Mouse (Mus musculus) induced T-regulatory cell, adult 2 months (primary cell): Measurements from ENCODE around the gene Aim2.

Source experiments
- DNase-seq: peaks from one replicate; pipeline ENCODE4 v3.0.0-alpha.2; 2012; ENCODE audit warnings: low read depth

Aim2 gene

DNA sequence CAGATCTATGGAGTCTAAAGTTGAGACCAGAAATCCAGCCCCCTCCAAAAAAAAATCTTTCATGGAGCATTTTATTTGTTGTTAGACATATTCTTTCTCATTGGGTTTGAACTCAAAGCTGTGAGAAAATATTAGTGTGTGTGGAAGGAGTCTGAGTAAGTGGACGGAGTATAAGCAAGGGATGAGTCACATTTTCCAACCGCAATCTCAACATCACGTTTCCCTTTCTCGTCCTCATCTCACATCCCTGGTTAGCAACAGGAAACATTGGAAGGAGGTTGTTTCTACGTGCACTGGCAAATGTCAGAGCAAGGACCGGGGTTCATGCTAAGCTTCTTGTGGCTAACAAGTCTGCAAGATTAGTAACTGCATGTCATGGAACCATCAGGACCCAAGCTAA, 41.1 kb downstream of the Aim2 start:
- DNase-seq, result peak; percentile 56

DNA sequence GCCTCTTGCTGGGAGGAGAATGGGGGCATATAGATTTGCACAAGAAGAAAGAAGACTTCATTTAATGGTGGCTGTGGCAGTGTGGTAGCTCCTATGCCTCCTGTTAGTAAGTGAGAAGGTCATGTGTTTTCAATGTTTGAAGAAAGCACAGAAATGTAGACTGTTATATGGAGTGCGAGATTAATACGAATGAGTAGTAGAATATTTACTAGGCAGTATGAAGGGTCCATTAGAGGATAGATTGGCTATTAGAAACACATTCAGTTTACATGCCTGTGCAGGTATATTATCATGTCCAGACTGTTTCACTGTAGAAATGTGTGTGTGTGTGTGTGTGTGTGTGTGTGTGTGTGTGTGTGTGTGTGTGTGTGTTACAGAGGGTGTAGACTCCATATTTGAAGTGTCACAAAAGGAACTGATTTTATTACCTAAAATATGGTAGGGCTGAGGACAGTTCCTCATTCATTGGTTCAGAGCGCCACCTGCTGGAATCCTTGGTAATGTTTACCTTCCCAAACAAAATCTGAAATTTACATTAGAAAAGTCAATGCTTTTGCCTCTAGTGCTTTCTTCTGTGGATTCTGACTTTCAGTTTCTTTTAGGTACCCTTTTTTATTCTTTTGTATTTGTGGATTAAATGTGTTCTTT, 47.8 kb downstream of the Aim2 start:
- peak; percentile 86 for DNase-seq

DNA sequence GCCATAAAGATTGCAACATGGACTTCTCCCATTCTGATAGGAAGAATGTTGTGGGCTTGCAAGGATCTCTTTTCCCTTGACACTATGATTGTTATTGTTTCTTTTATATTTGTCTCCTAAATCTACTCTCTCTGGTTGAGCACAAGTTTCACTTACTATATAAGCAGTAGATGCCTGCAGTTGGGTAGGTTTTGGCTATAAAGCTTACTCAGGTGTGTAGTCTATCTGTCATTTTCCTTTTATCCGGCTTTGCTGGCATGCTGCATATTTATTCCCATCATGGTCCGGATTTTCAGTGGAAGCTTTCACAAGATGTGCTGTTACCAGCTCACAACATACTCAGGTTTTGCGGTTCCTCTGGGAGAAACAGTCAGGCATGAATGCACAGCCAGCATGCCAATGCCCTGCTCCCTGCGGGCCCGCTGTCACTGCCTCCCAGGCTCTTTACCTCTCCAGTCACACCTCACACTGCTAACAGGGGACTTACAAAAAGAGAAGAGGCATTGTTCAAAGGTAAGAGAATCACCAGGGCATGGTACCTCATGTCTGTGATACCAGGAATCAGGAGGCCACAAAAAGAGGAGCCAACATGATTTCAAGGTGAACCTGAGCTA, 54.1 kb downstream of the Aim2 start:
- DNase-seq, result no peak

DNA sequence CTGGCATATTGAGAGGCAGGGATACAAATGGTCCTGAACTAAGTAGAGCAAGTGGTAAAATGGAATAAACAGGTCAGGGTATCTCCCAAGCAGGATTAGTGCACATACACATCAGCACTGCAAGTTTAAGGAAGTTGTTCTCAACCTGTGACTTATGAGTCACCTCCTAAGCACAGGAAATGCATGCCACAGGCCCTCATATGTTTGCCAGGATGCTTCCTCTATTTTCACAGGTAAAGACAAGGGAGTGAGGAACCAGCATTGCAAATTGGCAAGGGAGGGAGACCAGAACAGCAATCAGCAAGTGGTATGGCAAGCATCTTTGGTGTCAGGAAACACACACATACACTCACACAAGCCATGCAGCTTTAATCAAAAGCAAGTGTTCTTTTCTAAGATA, 58.4 kb downstream of the Aim2 start:
- peak; percentile 39 for DNase-seq

DNA sequence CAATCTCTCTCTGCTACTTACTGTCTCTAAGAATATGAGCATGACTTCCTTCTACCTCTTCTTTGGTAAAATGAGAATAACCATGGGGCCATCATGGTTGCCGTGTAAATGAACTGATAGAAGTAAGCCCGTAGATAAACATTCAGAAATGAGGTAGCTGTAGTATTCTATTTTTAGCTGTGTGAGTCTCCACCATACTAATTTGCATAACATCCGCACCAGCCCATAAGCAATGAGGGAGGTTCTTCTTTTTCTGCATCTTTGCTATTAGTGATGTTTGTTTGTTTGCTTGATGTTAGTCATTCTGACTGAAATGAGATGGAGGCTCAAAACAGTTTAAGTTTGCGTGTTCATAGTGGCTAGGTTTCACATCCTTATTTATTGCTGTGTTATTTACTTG, 61.2 kb downstream of the Aim2 start:
- DNase-seq, result peak; percentile 50

DNA sequence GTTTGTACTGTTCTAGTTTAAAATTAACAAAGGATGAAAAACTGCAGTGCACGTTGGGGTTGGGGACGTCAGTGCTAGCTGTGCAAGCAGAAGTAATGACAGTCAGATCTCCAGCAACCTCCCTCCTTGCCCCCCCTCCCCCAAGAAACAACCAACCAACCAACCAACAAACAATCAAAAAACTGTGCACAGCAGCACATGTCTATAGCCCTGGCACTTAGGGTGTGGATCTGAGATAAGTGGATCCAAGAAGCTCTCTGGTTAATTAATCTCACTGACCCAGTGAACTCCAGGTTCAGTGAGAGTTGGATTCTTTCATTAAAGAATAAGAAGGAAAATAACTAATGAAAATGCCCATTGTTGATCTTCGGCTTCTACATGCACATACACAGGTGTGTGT, 64.0 kb downstream of the Aim2 start:
- DNase-seq, result no peak

DNA sequence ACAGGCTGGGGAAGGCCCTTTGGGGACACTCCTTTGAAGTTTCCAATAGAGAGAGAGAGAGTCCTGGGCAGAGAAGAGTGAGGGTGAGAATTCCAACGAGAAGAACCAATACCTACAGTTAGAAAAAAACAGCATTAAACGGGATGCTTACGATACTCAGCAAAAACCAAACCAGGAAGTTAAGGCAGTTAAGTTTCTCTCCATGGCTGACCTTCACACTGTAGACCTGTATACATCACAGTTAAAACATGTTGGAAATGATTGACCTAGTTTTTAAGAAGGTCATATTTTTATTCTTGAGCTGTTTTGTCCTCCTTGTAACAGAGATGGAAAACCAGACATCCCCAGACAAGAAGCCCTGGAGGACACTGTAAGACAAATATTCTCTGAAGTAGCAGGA, 67.8 kb downstream of the Aim2 start:
- DNase-seq, result no peak

DNA sequence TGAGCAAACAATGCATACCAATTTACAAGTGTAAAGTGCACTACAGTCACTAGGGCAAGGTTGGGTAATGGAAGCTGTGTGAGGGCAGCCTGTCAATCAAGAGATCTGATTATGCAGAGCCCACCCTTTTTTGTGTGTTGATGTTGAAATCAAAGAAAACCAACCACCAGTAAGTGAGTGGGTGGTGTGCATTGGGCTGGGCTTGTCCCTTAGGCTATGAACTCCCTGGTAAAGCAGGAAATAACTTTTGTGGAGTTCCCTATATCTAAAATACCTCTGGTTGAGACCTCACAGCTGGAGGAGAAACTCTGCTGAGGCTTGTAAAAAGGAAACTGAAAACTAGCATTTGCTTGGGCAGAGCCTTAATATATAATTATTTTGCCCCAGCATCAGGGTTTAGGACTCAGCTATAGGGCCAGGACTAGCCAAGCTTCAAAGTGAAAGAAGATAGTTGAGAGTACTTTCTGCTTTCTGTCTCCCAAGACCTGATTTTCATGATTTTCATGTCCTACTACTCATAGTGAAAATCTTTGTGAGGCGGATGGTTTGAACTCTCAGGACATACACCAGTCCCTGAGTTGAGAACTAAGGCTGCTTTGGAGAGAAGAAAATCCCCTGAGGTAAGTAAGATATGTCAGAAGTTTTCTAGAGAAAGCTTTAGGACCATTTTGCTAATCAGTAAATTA, 68.4 kb downstream of the Aim2 start:
- peak; percentile 63 for DNase-seq

DNA sequence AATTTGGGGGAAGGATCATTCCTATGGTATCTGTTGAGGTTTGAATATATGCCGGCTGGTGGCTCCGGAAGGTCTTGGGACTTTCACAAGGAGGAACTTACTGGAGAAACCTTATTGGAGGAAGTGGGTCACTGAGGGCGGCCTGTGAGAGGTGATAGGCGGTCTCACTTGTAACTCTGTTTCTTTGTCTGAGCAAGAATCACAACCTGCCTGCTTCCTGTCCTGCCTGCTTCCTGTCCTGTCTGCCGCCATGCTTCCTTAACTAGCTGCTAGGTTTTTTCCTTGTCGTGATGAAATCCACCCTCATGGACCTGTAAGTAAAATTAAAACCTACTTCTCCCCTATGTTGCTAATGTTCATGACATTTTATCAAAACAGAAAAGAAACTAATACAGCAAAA, 69.7 kb downstream of the Aim2 start:
- DNase-seq, result peak; percentile 85

DNA sequence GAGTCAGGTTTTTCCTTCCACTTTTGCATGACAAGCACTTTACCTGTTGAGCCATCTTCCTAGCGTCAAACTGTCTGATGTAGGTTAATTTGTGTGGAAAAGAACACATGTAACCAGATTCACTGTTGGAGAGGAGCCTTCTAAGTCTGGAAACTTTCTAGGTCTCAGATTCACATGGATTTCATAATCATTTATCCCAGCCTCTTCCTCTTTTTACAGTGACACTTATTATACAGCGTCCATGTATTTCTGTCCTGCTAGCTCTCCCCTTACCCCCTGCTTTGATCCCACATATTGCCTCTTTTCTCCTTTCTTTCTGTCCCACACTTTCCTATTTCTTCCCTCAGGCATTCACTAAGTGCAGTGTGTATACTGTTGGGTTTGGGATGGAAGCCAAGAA, 75.7 kb downstream of the Aim2 start:
- no peak for DNase-seq

DNA sequence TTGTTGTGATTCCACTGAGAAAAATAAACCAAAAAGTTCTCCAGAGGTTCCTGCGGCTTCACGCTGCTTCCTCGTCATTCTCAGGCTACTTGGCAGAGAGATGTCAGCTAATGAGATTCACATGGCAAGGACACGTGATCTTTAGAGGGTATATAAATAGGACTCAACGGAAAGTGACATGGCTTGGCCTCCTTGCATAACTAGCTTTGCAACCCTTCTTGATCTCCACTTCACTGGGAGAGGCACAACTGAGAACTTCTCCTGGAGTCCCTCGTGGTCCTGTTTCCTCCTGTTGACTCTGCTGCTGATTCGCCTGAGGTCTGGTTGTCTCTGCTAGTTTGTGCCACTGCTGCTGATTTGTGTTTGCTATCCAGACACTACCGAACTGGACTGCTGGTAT, 76.7 kb downstream of the Aim2 start:
- no peak for DNase-seq

DNA sequence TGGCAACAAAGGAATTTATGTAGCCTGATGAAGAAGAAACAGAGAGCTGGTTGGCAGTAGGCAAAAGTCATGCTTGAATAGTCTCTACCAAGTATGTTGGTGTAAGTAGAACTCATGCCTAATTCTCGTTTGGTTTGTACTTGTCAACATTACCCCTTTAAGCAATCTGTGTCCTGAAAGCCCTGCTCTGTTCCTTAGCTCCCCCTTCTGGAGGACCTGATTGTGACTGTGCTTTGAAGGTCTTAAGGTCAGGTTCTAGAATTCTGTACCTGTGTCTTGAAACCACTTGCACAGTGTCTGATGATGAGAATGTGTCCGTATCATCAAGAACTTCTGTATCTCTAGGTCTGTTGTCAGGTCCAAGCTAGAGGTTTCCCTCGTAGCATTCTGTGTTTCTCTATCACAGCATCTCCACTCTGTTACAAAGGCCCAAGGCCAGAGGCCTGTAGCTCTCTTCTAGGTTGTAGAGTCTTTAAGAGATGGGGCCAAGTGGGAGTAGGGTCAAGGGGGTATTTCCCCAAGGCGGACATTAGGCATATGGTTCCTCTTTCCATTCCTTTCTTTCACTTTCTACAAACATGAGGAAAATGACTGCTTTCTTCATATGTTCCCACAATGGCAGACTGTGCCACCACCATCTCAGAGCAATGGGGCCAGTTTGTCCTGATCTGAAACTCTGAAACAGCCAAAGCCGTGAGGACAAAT, 79.5 kb downstream of the Aim2 start:
- DNase-seq, result peak; percentile 69

DNA sequence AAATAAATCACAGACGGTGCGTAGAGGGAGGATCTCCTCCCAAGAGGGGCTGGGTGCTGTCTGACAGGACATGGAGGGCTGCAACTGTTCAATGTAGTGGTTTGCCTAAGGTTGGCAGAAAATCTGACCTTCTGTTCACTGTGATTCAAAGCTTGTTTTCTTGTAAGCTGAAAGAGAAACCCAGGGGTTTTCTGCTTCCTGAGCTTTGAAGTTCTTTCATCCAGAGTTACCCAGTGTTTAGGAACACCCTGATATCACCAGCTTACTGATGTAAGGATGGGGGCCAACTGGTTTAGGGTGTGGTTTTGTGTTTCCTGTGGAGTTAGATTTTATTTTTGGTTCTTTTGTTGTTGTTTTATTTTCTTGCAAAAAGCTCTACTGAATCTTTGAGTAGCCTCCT, 81.7 kb downstream of the Aim2 start:
- peak; percentile 75 for DNase-seq

DNA sequence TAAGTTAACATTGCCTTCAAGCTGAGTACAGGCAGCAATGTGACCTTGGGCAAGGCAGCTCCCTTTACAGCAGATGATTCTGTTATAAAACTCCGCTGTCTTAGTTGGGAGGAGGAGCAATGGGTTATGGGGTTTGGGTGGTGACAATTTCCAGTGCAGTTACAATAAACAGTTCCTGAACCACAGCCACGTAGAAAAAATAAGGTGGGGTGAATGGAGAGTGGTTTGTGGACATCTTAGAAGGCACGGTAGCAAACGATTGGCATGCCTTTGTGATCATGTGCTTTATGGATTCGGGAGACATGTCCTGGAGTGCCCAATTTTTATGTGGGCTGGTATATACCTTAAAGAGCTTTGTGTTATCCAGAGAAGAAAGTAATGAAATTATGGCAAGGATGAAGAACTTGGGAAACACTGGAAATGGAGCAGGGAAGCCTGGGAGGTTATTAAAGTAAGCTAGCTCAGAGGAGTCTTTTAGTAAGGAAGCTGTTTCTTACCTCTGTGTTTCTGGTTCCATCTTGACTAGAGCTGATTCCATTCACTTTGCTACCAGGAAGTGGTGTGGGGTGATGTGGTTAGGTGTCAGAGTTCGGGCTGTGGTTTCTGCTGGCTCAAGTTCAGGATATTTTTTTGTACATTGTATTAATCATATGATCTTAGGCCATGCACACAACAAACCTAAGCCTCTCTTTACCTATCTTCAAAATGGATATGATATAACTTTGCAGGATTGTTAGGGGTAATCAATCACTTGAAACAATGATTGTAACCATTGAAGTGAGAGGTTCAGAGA, 86.7 kb downstream of the Aim2 start:
- peak; percentile 82 for DNase-seq

DNA sequence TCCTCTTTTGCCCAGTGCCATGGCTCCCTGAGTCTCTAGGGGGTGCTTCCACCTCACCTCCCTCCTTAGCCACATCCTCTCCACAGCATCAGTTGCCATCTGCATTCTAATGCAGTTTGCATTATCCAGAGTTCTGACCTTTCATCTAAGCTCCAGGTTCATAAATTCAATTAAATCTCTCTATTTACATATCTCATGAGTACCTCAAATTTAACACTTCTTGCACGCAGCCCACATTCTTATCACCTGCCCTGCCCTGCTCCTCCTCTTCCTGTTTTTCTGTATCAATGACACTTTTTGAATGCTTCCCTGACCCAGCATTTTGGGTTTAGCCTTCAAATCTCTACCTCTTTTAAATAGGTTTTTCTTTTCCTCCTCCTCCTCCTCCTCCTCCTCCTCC, 90.0 kb downstream of the Aim2 start:
- DNase-seq, result peak; percentile 75

DNA sequence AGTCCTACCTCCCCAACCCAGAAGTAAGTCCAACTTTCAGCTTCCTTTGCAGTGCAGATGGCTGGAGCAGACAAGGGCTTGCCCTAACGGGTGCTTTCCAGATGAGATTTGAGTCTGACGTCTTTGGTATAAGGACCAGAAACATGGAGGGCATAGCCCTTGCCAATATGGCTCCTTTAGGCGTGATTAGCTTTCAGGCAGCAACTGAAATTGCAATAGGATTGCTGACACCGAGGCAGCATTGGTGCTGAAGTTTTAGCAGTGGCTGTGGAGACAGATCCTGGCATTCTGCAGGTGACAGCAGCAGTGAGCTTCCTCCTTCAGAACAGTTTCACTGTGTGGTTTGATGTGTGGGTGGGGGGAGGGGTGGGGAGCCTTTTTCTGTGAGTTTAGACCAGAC, 90.5 kb downstream of the Aim2 start:
- peak; percentile 85 for DNase-seq

DNA sequence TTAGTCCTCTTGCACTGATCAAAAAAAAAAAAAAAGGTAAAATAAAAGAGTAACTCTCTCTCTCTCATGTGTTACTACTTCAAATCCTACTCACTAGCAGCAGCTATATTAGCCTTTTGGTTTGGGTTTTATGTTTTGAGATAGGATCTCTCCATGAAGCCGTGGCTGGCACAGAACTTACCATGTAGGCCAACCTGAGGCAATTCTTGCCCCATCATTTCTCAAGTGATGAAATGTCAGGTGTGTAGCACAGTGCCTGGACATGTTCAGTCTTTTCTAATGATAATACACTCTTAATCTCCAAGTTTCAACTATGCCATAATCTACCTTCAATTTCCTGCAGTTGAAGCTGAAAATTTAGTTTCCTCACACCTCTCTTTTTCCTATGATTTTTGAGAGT, 92.4 kb downstream of the Aim2 start:
- no peak for DNase-seq

DNA sequence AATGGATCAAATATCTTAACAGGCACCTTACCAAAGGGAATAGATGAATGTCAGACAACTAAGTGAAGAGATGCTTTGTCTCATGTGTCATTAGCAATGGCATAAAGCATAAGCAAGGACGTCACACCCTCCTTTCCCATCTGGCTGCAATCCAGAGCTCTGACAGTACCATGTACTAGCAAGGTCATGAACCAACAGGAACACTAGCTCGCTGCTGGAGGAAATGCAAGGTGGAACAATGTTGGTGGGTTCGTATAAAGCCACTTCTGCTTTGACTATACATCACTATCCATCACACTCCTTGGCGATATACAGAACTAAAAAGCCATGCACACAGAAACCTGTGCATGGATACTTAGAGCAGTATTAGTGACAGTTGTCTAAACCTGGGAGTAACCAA, 96.4 kb downstream of the Aim2 start:
- DNase-seq, result no peak

DNA sequence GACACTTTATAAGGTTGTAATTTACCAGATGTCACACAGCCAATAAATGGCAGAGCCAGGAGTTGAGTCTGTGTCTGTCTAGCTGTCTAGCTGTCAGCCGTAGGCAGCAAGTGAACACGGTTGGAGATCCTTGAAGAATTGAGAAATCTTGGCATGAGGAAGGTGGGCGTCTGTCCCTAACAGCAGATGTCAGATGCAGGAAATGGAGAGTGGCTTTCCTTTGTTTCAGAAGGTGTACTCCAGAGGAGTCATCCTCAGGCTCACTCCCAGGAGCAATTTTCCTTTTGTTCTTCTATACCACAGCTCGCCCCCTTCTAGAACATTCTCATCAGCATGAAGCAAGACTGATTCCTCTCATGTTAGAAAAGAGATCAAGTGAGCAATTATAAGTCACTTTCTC, 99.9 kb downstream of the Aim2 start:
- DNase-seq, result no peak

DNA sequence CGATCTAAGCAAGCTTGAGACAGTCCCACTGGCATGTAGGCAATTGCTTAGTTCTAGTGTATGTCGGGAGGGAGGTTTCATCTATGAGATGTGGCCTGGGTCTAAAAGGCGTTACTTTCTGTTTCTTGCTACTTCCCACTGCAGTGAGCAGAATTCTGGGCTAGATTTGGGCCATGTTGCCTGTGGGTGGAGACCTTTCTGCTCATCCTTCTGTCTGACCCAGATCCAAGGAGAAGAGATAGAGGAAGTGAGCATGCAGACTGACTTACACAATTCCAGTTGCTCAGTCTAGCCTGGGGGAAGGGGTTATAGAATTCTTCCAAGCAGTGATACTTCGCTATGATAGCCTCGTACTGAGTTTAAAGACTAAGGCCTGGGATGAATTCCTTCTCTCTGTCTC, 101.0 kb downstream of the Aim2 start:
- peak; percentile 46 for DNase-seq

DNA sequence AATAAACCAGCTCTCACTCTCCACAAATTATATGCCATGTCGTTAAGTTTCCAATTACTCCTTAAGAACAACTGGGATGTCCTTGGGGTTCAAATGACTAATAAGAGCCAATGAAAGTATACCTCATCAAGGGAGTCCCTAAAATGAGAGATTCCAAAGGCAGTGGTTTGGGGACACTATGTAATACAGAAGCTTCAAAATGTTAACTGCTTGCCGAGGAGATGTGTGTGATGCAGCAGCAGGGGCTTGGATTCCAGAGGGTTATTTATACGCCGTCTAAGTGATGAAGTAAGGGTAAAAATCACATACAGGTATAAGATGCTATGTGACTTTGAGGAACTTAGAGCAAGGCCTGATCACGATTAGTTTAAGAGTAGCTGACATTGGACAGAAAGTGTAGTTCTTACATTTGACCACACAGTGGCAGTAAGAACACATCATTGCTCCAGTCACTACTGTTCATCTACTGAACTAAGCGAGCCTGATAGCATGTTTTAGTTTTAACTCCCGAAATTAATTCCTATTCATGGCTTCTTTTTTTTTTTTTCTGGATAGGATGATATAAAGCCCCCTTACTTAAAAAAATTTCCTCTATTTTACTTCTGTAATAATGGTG, 105.6 kb downstream of the Aim2 start:
- peak; percentile 85 for DNase-seq

DNA sequence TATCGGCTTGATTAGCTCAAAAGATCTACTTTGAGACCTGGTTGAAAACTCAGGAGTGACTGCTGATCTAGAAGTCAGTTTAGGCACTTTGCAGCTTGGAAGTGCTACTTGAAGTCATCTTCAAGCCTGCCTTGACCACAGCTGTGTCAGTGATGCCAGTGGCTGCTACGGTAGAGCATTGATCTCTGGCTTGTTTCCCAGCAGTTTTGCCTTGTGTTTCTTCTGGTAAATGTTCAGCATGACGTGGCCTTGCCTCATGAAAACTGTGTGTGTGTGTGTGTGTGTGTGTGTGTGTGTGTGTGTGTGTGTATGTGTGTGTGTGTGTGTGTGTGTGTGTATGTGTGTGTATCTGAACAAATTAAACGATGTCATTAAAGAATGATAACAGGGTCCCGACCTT, 106.1 kb downstream of the Aim2 start:
- no peak for DNase-seq
